Mouse (Mus musculus) natural killer cell, adult 2 months (primary cell): Measurements from ENCODE around the gene Fbxw8.

Experiments used
- DNase-seq, 2 experiments: peaks; one replicate each; pipeline ENCODE4 v3.0.0; 2022; ENCODE audit warnings: low spot score in 2 of 2

Gene Fbxw8

DNA sequence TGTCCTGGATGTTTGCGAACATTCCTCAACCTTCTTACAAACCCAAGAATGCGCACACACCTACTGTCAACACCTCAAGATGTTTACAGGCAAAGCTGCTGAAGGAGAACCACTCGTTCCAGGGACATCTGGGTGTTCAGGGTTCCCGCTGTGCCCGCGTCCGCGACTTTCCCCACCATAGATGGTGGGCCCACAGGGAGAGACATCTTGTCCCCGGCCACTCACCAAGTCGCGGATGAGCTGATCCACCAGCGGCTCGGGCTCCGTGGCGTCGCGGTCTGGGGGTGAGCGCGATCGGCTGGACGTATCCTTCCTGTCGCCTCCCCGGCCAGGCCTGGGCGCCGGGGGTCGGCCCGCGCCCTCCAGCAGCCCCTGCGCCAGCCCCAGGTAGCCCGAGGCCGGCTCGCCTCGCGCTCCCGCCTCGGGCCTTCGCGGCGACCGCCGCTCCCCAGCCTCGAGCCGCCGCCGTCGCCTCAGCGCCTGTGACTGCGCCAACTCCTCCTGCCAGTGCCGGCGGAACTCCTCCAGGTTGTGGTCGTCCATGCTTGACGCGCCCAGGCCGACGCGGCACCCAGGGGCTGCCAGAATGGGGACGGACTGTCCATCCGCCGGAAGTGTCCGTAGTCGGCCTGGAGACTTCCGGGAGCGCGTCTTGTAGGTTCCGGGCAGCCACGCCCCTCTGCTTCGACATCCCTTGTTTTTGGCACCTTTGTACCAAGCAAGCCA, at the start of gene Fbxw8:
Gene Fbxw8, minus strand, starts transcription at position 626 of the 726 bp plus-strand sequence.
- peak; percentile 84 for DNase-seq

DNA sequence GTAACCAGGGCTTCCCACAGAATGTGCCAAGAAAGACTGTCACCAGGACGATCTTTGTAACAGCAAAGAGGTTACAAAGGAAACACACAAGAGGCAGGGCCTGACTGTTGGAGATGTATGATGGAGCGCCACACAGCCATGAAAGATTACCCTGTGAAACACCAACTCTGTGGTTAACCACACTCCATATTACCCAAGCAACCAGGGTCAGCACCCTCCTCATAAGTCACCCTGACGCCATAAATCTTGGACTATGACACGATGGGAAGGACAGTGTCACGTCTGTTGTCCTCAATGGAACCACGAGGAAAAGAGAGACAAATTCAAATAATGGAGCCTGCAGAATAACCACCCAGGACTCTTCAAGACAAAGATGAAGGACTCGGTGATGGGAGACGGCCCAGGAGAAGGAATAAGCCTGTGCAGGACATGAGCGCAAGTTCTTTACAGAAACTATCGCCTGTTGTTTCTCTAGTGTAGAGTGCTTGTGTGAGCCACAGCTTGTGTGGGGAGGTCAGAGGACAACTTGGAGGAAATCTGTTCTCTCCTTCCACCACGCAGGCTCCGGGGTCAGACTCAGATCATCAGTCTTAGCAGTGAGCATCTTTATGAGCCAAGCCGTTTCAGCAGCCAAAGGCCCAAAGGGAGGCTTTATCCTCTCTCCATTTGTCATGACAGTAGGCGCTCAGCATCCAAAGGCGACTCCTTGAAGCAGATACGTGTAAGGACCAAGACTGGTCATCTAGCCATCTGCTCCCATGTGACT, 49.6 kb upstream of the Fbxw8 start:
- DNase-seq: no peak

DNA sequence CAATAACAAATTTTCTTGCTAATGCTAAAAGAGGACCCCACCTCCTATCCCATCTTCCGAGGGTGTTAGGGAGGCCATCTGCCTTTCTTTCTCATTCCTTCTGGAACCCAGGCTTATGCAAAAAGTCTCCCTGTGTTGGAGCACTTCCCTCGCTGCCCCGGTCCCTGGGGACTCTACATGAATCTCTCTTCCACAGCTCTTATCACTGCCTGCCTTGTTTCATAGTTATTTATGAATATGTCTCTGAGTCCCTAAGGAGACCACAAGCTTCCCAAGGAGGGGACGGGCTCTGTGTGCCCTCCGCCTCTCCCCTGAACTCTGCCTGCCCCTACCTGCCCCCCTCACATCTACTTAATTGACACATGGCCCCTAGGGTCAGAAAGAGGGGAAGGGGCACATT, 44.4 kb upstream of the Fbxw8 start:
- DNase-seq: no peak

DNA sequence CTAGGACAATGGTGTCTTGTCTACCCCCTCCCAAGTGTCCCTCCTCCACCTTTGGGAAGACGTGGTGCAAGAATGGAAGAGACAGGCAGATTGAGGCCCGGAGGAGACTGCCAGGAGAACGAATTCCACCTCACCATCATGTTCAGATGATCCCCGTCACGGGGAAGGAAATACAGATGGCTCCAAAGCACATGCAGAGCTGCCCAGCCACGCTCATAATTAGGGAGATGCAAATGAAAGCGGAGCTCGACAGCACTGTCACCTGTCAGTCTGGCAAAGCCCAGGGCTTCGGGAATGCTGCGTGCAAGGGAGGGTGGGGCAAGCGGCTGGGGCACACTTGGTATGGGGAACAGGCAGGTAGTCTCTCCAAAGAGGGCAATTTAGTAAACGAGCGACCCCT, 42.2 kb upstream of the Fbxw8 start:
- DNase-seq: no peak

DNA sequence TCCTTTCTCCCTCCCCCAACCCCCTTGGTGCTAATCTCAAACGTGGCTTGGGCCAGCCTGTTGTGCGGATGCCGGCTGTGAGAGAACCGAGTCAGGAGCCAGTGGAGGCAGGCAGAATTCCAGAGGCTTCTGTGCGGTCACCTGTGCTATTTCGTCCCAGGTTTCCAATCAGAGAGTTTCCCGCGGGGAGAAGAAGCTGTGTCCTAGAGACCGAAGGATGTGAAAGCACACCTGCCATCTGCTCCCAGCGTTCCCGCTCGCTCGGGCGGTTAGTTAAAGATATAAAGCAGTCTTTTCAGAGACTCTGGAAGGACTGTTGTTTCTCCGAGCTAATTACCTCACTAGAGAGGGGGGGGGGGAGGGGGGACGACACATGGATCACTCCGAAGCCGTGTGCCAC, 37.0 kb upstream of the Fbxw8 start:
- DNase-seq: no peak

DNA sequence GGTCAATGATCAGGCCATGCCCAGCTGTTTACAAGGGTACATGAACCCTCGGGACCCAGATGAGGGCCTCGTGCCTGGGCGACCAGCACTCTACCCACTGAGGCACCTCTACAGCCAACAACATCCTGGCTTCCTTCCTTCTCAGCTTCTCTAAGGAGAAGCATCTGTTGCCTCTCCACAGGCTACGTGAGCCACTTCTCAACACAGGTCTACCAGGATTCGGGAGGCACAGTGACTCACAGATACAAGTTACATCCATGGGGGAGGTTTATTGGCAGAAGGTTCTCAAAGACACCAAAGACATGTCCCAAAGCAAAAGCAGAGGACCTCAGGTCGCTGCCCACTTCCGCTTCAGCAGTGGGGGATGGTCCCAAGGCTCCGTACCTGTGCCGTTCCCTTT, 35.2 kb upstream of the Fbxw8 start:
- no peak for DNase-seq

DNA sequence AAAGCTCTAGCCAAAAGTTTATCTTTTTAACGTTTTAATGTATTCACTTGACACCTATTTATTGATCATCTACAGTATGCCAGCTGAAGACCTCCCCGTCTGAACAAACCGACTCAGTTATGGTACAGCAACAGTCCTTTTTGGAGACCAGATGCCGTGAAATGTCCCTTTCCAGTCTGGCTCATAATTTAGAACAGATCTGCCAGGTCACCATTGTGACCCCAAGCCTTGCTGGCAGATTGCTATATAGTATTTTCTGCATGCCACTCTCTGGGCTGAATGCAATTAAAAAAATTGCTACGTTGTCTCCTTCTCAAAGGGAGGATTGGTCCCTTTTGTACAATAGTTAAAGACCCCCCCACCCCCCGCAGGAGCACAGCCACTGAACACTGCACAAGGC, 33.1 kb upstream of the Fbxw8 start:
- DNase-seq: no peak

DNA sequence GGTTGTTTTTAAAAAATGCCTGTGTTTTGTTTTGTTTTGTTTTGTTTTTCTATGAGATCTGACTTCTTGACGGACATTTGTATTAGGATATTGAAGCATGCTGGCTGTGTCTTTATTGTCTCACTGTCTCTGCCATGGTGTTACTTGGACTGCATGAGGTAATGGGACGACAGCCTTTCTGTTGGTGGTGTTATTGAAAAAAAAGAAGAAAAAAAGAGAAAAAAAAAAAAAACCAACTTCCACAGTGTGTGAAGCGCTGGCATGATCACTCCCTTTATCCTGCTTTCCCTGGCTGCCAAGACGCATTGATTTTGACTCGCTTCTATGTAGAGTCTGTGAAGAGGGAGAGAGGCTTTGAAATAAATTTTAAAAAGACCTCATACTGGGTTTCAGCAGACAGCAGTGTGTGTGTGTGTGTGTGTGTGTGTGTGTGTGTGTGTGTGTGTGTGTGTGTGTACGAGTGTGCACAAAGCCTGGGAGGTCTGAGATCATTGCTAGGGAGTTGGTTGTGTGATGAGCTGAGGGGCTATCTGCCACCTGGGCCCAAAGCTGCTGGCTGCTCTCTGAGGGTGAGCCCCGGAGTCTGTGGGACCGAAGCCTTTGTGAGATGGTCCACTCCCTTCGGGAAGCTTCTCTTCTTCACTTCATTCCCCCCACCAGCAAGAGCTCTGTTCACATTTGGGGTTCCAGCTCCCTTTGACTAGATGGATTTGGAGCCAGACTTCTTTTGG, 31.8 kb upstream of the Fbxw8 start:
- DNase-seq: no peak

DNA sequence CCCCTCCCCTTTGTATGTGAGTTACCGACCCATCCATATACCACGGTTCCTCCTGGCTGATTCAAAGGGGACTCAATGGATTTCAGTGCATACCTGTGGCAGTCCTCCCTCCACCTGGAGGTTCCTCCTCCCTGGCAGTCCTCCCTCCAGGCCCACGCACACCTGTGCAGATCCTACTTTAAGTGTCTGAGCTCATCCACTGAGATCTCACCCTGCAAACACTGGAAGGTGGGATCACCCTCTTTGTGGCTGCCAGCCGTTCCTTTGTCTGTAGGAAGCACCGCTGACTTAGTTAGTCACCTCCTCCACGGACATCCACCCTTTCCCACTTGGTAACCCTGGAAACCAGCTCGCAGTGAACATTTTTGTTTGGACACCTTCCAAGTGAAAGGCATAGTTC, 22.4 kb upstream of the Fbxw8 start:
- no peak for DNase-seq

DNA sequence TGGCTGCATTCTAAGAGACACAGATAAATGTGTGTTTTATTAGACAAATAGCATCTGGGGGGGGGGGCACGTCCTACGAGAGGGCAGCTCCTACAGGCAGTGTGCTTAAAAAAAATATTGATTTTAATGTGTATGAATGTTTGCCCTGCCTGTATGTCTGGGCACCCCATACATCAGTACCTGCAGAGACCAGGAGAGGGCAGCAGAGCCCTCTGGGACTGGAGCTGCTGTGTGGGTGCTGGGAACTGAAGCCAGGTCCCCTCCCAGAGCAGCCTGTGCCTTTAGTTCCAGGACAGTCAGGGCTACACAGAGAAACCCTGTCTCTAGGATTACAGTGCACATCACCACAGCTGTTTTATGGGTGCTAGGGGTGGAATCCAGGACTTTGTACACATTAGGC, 19.9 kb upstream of the Fbxw8 start:
- no peak for DNase-seq

DNA sequence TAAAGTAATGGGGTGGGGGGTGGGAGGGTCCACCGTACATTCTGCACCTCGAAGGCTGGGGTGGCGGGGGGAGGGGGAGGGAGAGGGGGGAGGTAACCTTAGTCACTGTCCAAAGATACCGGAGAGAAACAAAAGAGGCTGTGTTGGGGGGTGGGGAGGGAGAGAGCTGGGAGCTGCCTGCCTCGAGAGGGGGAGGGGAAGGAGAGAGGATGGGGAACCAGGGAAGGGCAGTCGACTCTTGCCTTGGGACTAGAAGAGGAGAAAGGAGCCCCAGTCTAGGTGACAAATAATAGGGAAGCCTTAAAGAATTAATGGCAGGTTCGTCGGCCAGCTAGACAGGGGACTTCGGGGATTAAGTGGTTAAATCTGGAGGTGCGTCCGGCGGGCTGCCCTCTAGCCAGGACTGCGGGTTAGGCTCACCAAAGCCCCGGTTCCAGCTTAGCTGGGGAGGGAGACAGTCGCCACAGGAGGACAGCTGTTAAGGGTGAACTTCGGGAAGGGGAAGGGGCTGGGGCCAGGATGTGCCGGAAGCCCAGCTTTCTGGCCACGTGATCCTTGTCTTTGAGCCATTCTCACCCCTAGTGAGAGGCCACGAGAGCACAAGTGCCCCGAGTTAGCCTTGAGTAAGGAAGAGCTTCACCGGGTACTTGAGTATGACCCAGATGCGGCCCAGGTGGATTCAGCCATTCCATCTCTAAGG, 19.2 kb upstream of the Fbxw8 start:
- no peak for DNase-seq

DNA sequence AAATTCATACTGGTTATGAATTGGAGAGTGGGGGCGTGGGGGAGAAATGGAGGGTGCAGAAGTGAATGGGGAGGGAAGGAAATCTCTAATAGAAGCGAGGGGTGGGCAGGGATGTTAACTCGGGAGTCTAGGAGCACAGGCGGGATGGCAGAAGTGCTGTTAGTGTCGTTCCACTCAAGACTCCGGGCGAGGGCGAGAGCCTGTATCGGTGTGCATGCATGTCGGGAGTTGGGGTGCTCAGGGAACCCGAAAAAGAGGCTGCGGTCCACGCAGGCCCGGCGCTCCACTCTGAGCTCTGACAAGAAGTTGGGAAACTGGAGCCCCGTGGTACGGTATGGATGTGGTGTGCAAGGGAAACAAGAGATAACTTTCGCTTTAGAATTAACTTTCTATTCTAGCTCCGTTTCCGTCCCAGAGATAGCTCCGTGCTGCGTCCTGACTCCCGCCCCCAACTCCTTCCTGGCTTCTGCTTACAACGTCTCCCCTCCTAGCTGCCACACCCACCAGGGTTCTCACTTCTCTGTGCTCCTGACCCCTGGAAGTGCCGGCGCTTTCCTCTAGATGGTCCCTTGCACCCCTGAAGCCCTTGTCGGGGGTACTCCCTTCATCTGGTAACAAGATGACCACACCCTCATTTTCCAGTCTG, 16.9 kb upstream of the Fbxw8 start:
- DNase-seq: no peak

DNA sequence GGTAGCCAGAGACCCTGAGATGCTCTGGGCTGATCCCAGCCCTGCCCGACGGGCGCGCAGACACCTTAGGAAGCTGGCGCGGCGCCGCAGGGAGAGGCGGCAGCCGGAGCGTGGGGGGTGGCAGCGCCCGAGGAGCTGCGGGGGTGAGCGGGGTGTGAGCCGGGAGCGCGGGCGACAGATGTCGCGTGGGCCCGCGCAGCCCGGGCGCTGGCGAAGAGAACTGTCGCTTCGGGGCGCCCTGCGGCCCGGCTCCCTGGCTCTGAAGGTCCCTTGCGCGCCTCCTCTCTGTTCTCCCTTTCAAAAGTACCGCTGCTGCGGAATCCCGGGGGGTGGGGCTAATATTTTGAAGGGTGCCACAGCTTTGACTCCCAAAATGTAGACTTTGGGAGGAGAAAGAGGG, 16.4 kb upstream of the Fbxw8 start:
- no peak for DNase-seq

DNA sequence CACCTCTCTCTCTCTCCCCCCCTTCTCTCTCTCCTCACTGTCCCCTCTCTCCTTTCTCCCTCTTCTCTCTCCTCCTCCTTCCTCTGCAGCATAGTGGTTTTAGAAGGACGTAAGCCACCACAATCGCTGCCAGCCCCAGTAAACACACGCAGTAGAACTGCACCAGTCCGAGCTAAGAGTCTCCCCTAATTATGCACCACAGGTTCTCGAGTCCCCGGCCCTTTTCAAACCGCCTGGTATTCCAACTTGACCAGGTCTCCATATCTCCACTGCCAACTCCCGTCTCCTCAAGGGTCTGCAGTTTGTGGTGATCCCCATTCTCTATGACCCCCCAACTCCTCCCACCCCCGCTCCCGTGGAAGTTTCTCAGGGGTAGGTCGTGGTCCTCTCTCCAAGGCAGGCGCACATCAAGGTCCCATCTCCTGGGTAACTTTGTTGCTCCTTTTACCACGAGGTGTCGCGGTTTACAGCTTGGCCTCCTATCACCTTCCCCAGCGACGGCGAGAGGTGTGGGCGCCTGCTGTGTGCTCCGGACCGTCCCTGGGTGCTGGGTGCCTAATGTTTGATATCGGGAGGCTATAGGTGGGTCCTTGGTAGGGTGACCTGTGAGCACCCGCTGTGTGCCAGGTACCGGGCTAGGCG, 15.7 kb upstream of the Fbxw8 start:
- peak in 1 of 2 experiments; percentile 21 for DNase-seq

DNA sequence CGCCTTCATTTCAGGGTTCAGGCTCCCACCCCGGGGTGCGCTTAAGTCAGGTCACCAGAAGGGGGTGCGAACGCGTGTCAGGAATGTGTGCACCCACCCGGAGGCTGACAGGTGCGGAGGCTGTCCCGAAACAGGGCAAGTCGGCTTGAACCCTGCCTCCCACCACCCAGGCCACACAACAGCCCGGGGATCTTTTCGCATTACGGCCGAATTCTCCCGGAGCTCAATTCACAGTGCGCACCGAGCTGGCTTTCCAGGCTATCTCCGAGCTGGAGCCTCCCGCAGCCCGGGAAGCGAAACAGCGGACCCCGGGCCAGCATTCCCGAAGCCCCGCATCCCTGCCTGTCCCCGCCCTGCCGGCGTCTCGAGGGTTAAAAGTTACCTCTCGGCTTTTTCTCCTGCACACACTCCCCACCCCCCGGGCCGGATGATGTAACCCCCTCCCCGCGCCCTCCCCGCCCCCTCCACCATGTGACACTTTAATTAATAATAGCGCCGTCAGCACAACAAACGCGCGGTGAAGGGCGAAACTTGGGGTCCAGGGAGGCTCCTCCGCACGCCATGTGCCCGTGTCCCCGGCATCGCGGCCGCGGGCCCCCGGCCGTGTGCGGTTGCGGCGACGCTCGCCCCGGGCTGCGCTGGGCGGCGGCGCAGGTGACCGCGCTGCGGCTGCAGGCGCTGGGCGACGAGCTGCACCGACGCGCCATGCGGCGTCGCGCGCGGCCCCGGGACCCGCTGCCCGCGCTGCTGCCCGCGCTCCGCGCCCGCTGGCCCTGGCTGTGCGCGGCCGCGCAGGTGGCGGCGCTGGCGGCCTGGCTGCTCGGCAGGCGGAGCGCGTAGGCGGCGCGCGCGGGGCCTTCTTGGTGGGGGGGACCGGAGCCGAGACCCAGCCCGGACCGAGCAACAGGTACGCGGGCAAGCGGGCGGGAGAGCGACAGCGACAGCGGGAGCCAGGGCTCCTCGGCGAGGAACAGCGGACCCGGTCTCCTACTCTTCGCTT, 14.3 kb upstream of the Fbxw8 start:
- DNase-seq: no peak

DNA sequence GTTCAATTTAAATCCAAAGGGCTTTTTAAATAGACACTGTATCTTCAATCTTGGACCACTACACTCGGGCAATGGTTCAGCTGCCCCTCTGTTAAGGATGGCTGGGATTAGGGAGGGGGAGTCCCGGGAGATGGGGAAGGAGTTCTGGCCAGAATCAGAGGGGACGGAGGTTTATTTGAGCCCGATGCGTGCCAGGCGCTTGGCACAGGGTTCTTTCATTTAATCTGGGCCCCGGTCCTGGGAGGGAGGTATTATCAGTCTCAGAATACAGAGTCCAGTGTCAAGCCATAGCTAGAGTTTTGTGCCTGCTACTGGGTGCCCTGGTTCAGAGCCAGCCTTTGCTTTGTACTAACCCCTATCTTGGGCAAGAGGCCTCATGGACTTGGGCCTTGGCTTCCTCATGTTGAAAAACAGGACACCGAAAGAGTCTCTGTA, 12.3 kb upstream of the Fbxw8 start:
- no peak for DNase-seq

DNA sequence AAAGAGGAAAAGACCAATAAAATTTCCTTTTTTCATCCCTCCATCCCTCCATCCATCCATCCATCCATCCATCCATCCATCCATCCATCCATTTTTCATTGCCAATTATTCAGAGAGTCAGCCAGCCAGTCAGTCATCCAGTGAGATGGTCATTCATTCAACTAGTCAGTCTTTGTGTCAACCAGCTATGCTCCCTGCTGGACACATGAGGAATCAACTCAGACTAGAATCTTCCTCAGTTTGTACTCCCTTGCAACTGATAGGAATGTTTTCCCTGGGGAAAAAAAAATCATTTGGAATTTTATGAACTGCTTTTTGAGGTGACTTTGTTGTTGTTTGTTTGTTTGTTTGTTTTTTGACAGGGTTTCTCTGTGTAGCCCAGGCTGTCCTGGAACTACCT, 10.2 kb upstream of the Fbxw8 start:
- DNase-seq: no peak

DNA sequence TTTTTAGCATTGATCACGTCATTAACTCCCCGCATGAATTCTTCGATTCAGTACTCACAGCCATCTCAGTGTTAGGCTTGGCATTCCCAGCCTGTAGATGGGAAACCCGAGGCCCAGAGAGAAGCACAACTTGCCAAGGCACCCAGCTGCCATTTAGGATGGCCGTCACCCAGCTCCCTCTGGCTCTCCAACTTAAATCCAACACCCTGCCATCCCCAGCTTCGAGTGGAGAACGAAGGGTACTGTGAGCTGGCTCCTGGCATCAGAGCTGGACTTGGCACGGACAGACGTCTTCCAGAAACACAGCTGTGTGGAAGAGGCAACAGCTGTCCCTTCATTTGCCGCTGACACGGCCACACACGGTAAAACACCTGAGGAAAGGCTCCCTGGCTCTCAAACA, 9.3 kb upstream of the Fbxw8 start, which contains the start of gene Hrk:
Gene Hrk, plus strand, starts transcription at position 68 of the 400 bp plus-strand sequence.
- no peak for DNase-seq

DNA sequence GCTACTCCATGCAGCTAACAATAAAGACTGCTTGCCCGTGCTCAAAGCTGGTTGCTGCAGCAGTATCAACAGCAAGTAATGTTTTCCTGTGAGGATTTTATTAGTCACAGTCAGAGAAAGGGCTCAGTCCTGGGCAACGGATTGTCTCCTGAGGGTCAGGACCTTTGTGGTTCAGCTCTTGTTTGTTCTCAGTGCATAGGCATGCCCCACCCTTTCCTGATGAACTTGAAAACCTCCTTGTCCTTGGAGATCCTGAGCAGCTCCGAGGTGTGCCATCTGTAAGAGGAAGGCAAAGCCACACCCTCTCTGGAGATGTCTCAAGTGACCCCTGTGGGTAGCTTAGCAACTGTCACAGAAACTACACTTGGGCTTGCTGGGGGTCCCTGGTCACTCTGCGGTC, 5.4 kb upstream of the Fbxw8 start:
- DNase-seq: no peak

DNA sequence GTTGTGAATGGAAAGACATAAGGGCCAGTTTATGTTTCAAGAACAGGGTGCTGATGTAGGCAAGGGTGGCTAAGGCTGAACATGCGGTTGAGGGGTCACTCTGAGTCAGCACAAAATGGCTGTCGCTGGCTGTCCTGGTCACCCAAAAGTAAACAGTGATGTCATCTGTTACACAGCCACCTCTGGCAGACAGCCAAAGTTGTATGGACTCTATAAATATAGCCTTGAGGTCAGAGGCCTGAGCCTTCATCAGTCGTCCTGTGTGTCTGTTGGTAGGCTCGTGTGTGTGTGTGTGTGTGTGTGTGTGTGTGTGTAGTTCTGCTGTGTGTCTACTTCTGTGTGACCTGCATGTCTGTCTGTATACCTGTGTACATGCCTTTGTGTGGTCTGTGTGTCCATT, 1.7 kb upstream of the Fbxw8 start:
- no peak for DNase-seq
